Mouse (Mus musculus) liver, embryonic 18 days (tissue): ENCODE results near the gene Gm7075. TPM values are rescaled to one million over a fixed set of nuclear protein-coding genes. Genes with fewer than 3 reads are reported as not detected.

Experiments used
- polyA plus RNA-seq: library from polyadenylated mRNA; depleted of rRNA; stranded (reverse); fragments of >200 nt; gene quantifications from 2 replicates; pipeline ENCODE4 v1.2.3, GENCODE M21; 2012; rRNA removed

Gene Gm7075
- 0.14 and 0.17 TPM in 2 replicates for polyA plus RNA-seq

GRCm38 (mm10) chr10:63421739-63422735, at the start of gene Gm7075:
TSS of gene Gm7075 (minus strand) at chr10:63421789.

GRCm38 (mm10) chr10:63429785-63430305, 8.3 kb upstream of the Gm7075 start, which contains the start of gene Ctnna3:
TSS of gene Ctnna3 (plus strand) at chr10:63430098.

DNA sequence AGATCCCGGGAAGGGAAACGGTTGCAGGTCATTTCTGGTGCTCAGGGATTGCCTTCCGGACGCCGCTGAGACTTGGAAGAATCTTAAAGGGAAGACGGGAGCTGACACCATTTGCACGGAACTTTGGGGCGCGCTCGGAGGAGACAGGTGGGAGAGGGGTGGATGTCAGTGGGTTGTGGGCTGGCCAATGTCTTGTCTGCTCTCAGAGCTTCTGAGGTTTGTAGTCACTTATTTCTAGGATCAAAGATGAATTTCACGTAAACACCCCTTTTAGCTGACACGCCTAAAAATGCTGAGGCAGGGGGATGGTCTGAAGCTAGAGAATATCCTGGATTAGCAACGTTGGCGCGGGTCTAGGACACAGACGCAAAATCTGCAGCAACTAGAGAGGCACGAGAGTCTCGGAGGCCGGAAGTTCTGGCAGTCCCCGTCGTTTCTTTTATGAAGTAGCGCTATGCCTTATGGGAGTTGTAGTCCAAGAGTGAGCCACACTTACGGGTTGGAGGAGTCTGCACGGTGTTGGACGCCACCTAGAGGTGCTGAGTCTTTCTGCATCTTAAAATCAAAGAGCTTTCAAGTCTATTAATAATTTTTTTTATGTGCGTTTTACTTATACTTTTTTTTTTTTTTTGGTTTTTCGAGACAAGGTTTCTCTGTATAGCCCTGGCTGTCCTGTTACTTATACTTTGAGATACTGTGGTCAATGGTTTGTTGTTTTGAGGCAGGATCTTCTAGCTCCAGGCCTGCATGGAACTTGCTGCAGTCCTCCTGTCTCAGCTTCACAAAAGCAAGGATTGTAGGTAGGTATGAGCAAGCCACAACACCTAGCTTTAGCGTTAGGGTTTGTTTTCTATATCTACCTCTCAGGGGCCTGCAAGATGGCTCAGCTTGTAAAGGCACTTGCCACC, 39.0 kb downstream of the Gm7075 start, which contains the start of gene Dnajc12:
Gene Dnajc12 (plus strand): TSS at position 72 of the 908 bp plus-strand sequence.

GRCm38 (mm10) chr10:63381498-63382280, 39.9 kb downstream of the Gm7075 start, which contains the start of gene Sirt1:
TSS of gene Sirt1 (minus strand) at chr10:63381704.

Other genes with a start within 250 kb of the Gm7075 start
- gene Mypn, start 217.8 kb downstream of the Gm7075 start, polyA plus RNA-seq, result 0.01 TPM in 2 replicates
- 20.6 and 23.7 TPM in 2 replicates for gene Herc4, start 178.0 kb downstream of the Gm7075 start, polyA plus RNA-seq
- 4.5 and 4.9 TPM in 2 replicates for gene Sirt1, start 40.1 kb downstream of the Gm7075 start, polyA plus RNA-seq
- 9.5 and 9.6 TPM in 2 replicates for gene Dnajc12, start 39.3 kb downstream of the Gm7075 start, polyA plus RNA-seq
- 0.02 TPM in 2 replicates for gene Ctnna3, start 8.3 kb upstream of the Gm7075 start, polyA plus RNA-seq